Mouse (Mus musculus): ENCODE results near the gene Zkscan5. TPM values are rescaled to one million over a fixed set of nuclear protein-coding genes. Genes with fewer than 3 reads are reported as not detected.

Gene Zkscan5
- polyA plus RNA-seq, 1 experiment from 2014 or later = 19.7 TPM

Other genes with a start within 250 kb of the Zkscan5 start
- 26.9 and 32.2 TPM in 2 replicates for gene Smurf1, start 238.7 kb upstream of the Zkscan5 start, polyA plus RNA-seq (2015; fragmentation: Nextera tagmentation; extraction: Ambion mirVana)
- not detected in 2 replicates for gene Gm4871, start 171.8 kb upstream of the Zkscan5 start, polyA plus RNA-seq (2015; fragmentation: Nextera tagmentation; extraction: Ambion mirVana)
- not detected in 2 replicates for gene 1700018F24Rik, start 161.6 kb upstream of the Zkscan5 start, polyA plus RNA-seq (2015; fragmentation: Nextera tagmentation; extraction: Ambion mirVana)
- 250 and 259 TPM in 2 replicates for gene Arpc1a, start 120.7 kb upstream of the Zkscan5 start, polyA plus RNA-seq (2015; fragmentation: Nextera tagmentation; extraction: Ambion mirVana)
- not detected in 2 replicates for gene Kpna7, start 120.5 kb upstream of the Zkscan5 start, polyA plus RNA-seq (2015; fragmentation: Nextera tagmentation; extraction: Ambion mirVana)
- 51.3 and 64.1 TPM in 2 replicates for gene Arpc1b, start 90.3 kb upstream of the Zkscan5 start, polyA plus RNA-seq (2015; fragmentation: Nextera tagmentation; extraction: Ambion mirVana)
- 131 TPM in 2 replicates for gene Pdap1, start 64.3 kb upstream of the Zkscan5 start, polyA plus RNA-seq (2015; fragmentation: Nextera tagmentation; extraction: Ambion mirVana)
- 228 and 231 TPM in 2 replicates for gene Bud31, start 64.2 kb upstream of the Zkscan5 start, polyA plus RNA-seq (2015; fragmentation: Nextera tagmentation; extraction: Ambion mirVana)
- 22.1 and 22.8 TPM in 2 replicates for gene Ptcd1, start 37.5 kb upstream of the Zkscan5 start, polyA plus RNA-seq (2015; fragmentation: Nextera tagmentation; extraction: Ambion mirVana)
- 57.2 and 58.9 TPM in 2 replicates for gene Cpsf4, start 37.3 kb upstream of the Zkscan5 start, polyA plus RNA-seq (2015; fragmentation: Nextera tagmentation; extraction: Ambion mirVana)
- gene Atp5j2, start 12.5 kb upstream of the Zkscan5 start, polyA plus RNA-seq (2015; fragmentation: Nextera tagmentation; extraction: Ambion mirVana) = 677 and 698 TPM in 2 replicates
- 13.8 and 15.0 TPM in 2 replicates for gene Zkscan14, start 2.7 kb upstream of the Zkscan5 start, polyA plus RNA-seq (2015; fragmentation: Nextera tagmentation; extraction: Ambion mirVana)
- gene Zfp655, start 27.2 kb downstream of the Zkscan5 start, polyA plus RNA-seq (2015; fragmentation: Nextera tagmentation; extraction: Ambion mirVana) = 38.7 and 40.9 TPM in 2 replicates
- 0.95 and 1.00 TPM in 2 replicates for gene Zscan25, start 75.9 kb downstream of the Zkscan5 start, polyA plus RNA-seq (2015; fragmentation: Nextera tagmentation; extraction: Ambion mirVana)
- gene Cyp3a57, start 140.7 kb downstream of the Zkscan5 start, polyA plus RNA-seq (2015; fragmentation: Nextera tagmentation; extraction: Ambion mirVana) = not detected in 2 replicates

Data from midbrain, embryonic 13.5 days (tissue).